8 mouse cellular contexts compared by ENCODE assay signal in genomic region chr11:80429500-80430166, GRCm38 (mm10). TPM values are rescaled to one million over a fixed set of nuclear protein-coding genes. Genes with fewer than 3 reads are reported as not detected.
DNase-seq lines count a peak whose midpoint lies in the region; ATAC-seq and TF ChIP-seq lines count a peak whose summit lies in the region.

No protein-coding gene starts in this region.

- TF ChIP-seq POLR2A in lung, adult 2 months (IDR thresholded peaks at IDR 0.05; ENCODE audit: borderline replicate concordance, extremely low read depth, low read depth, low read length), result no peak

- no peaks in the 10 kb centered on the region for H3K9me3 ChIP-seq in embryonic facial prominence, embryonic 12.5 days
- no peaks in the 10 kb centered on the region for H3K9me3 ChIP-seq in intestine, embryonic 16.5 days (ENCODE audit: control insufficient read depth, low read length)
- no peaks in the 10 kb centered on the region for H3K9me3 ChIP-seq in neural tube, embryonic 14.5 days (ENCODE audit: control insufficient read depth, low read length)

- peak overlapping the region; percentile 85 for H3K4me3 ChIP-seq in lung, adult 2 months (replicated peaks; ENCODE audit: extremely low read depth, low read depth, low read length)
- H3K4me3 ChIP-seq in embryonic facial prominence, embryonic 12.5 days, result peak overlapping the region; percentile 100
- peak overlapping the region; percentile 98 for H3K4me3 ChIP-seq in intestine, embryonic 16.5 days (ENCODE audit: low read length)
- peak overlapping the region; percentile 99 for H3K4me3 ChIP-seq in neural tube, embryonic 14.5 days (ENCODE audit: low read depth, low read length)

- TF ChIP-seq CTCF in lung, adult 2 months (IDR thresholded peaks at IDR 0.05; ENCODE audit: insufficient read depth, low read length), result no peak

- no peaks in the 10 kb centered on the region for H3K27me3 ChIP-seq in embryonic facial prominence, embryonic 12.5 days
- no peaks in the 10 kb centered on the region for H3K27me3 ChIP-seq in intestine, embryonic 16.5 days (replicated peaks; ENCODE audit: control insufficient read depth, insufficient read depth, low read length)
- no peaks in the 10 kb centered on the region for H3K27me3 ChIP-seq in neural tube, embryonic 14.5 days (ENCODE audit: control insufficient read depth, insufficient read depth, low read length)

- WGBS in lung, adult 2 months, result 43% methylated on average over 14 of the region's 14 CpGs
- WGBS in embryonic facial prominence, embryonic 12.5 days, result 60% methylated on average over 14 of the region's 14 CpGs
- 55% methylated on average over 14 of the region's 14 CpGs for WGBS in intestine, embryonic 16.5 days
- WGBS in neural tube, embryonic 14.5 days, result 62% methylated on average over 14 of the region's 14 CpGs

- peaks cover 18% of the 10 kb centered on the region for H3K36me3 ChIP-seq in embryonic facial prominence, embryonic 12.5 days
- peaks cover 6% of the 10 kb centered on the region; the same call in 1 of the 2 replicates for H3K36me3 ChIP-seq in intestine, embryonic 16.5 days (ENCODE audit: control insufficient read depth, insufficient read depth, low read length)
- peaks cover 17% of the 10 kb centered on the region; the same call in 1 of the 2 replicates for H3K36me3 ChIP-seq in neural tube, embryonic 14.5 days (ENCODE audit: control insufficient read depth, insufficient read depth, low read length)

- peak overlapping the region; percentile 97 for H3K9ac ChIP-seq in embryonic facial prominence, embryonic 12.5 days
- peak overlapping the region; percentile 91 for H3K9ac ChIP-seq in intestine, embryonic 16.5 days (ENCODE audit: low read depth, low read length)
- peak overlapping the region; percentile 83 for H3K9ac ChIP-seq in neural tube, embryonic 14.5 days (replicated peaks; ENCODE audit: low read depth, low read length)

- no peak overlapping the region for H3K27ac ChIP-seq in embryonic facial prominence, embryonic 12.5 days
- H3K27ac ChIP-seq in intestine, embryonic 16.5 days (ENCODE audit: low read length), result no peak overlapping the region
- H3K27ac ChIP-seq in neural tube, embryonic 14.5 days (ENCODE audit: low read depth, low read length), result no peak overlapping the region

- no peak for ATAC-seq in embryonic facial prominence, embryonic 12.5 days (ENCODE audit: insufficient number of reproducible peaks, insufficient read depth, low FRiP score, low TSS enrichment)
- ATAC-seq in intestine, embryonic 16.5 days, result no peak
- no peak for ATAC-seq in neural tube, embryonic 14.5 days (ENCODE audit: low read depth)

- DNase-seq in lung, adult 2 months, result no peak
- no peak for DNase-seq in lung, postnatal 14 days
- no peak for DNase-seq in ovary, postnatal 10 days (ENCODE audit: low spot score)
- DNase-seq in urinary bladder, postnatal 25 days (ENCODE audit: low spot score), result no peak
- no peak for DNase-seq in embryo, embryonic 11 days

- peaks cover 4% of the 10 kb centered on the region for H3K4me1 ChIP-seq in lung, adult 2 months (ENCODE audit: control insufficient read depth, insufficient read depth, low read length)
- H3K4me1 ChIP-seq in embryonic facial prominence, embryonic 12.5 days, result peaks cover 5% of the 10 kb centered on the region
- H3K4me1 ChIP-seq in intestine, embryonic 16.5 days (ENCODE audit: control insufficient read depth, insufficient read depth, low read length), result peaks cover 10% of the 10 kb centered on the region
- H3K4me1 ChIP-seq in neural tube, embryonic 14.5 days (ENCODE audit: control insufficient read depth, insufficient read depth, low read length), result peaks cover 8% of the 10 kb centered on the region; the same call in 1 of the 2 replicates

- peak overlapping the region; percentile 76 for H3K4me2 ChIP-seq in embryonic facial prominence, embryonic 12.5 days (replicated peaks)
- peak overlapping the region; percentile 67 for H3K4me2 ChIP-seq in intestine, embryonic 16.5 days (ENCODE audit: low read depth, low read length)
- H3K4me2 ChIP-seq in neural tube, embryonic 14.5 days (ENCODE audit: low read depth, low read length), result peak overlapping the region; percentile 92

RNA-seq across cellular contexts. Expression of gene Psmd11, which starts 1.2 kb away (rescaled TPM):
- 31.7 and 48.3 TPM in 2 replicates for polyA plus RNA-seq in lung, adult 2 months (2012; rRNA removed)
- 320 and 333 TPM in 2 replicates for polyA plus RNA-seq in embryonic facial prominence, embryonic 12.5 days (2016; fragmentation: Nextera tagmentation; extraction: Ambion mirVana)
- polyA plus RNA-seq in intestine, embryonic 16.5 days (2015; fragmentation: Nextera tagmentation; extraction: Ambion mirVana), result 259 and 281 TPM in 2 replicates
- 255 and 303 TPM in 2 replicates for polyA plus RNA-seq in neural tube, embryonic 14.5 days (2014; fragmentation: Nextera tagmentation; extraction: Ambion mirVana)

RNA-seq across cellular contexts. Expression of gene Zfp207, which starts 46.6 kb away (rescaled TPM):
- 72.8 and 104 TPM in 2 replicates for polyA plus RNA-seq in lung, adult 2 months (2012; rRNA removed)
- 264 and 274 TPM in 2 replicates for polyA plus RNA-seq in embryonic facial prominence, embryonic 12.5 days (2016; fragmentation: Nextera tagmentation; extraction: Ambion mirVana)
- polyA plus RNA-seq in intestine, embryonic 16.5 days (2015; fragmentation: Nextera tagmentation; extraction: Ambion mirVana), result 170 and 172 TPM in 2 replicates
- polyA plus RNA-seq in neural tube, embryonic 14.5 days (2014; fragmentation: Nextera tagmentation; extraction: Ambion mirVana), result 211 and 212 TPM in 2 replicates

RNA-seq across cellular contexts. Expression of gene Cdk5r1, which starts 47.2 kb away (rescaled TPM):
- 1.2 and 1.5 TPM in 2 replicates for polyA plus RNA-seq in lung, adult 2 months (2012; rRNA removed)
- 9.4 TPM in 2 replicates for polyA plus RNA-seq in embryonic facial prominence, embryonic 12.5 days (2016; fragmentation: Nextera tagmentation; extraction: Ambion mirVana)
- polyA plus RNA-seq in intestine, embryonic 16.5 days (2015; fragmentation: Nextera tagmentation; extraction: Ambion mirVana), result 0.87 and 0.88 TPM in 2 replicates
- polyA plus RNA-seq in neural tube, embryonic 14.5 days (2014; fragmentation: Nextera tagmentation; extraction: Ambion mirVana), result 83.1 and 84.0 TPM in 2 replicates

RNA-seq across cellular contexts. Expression of gene 5730455P16Rik, which starts 51.8 kb away (rescaled TPM):
- polyA plus RNA-seq in lung, adult 2 months (2012; rRNA removed), result 5.1 and 5.6 TPM in 2 replicates
- polyA plus RNA-seq in embryonic facial prominence, embryonic 12.5 days (2016; fragmentation: Nextera tagmentation; extraction: Ambion mirVana), result 23.9 and 27.5 TPM in 2 replicates
- 11.5 and 14.9 TPM in 2 replicates for polyA plus RNA-seq in intestine, embryonic 16.5 days (2015; fragmentation: Nextera tagmentation; extraction: Ambion mirVana)
- polyA plus RNA-seq in neural tube, embryonic 14.5 days (2014; fragmentation: Nextera tagmentation; extraction: Ambion mirVana), result 37.2 and 46.4 TPM in 2 replicates
